Mouse (Mus musculus): ENCODE measurements around the gene Chac1. TPM values are rescaled to one million over a fixed set of nuclear protein-coding genes. Genes with fewer than 3 reads are reported as not detected.

The Chac1 gene
- polyA plus RNA-seq, 1 experiment from 2014 or later, result 2.0 TPM

DNA sequence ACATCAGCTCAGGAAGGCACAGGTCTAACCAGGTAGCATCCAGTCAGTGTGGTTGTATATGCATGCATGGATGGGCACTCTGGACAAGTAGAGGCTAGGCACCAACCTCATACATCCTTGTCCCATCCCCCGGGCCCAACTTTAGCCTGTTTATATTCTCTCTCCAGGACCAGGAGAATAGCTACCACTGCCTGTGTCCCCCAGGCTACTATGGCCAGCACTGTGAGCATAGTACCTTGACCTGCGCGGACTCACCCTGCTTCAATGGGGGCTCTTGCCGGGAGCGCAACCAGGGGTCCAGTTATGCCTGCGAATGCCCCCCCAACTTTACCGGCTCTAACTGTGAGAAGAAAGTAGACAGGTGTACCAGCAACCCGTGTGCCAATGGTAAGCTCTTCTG is 20.2 kb upstream of the Chac1 start:
- Histone ChIP-seq H3K36me3 (ENCODE audit: control insufficient read depth, insufficient read depth, low read length) (no peaks in the 10 kb centered on the region; the same call in 1 of the 2 replicates), H3K9ac (ENCODE audit: low read length) (no peak overlapping the region), H3K27ac (replicated peaks) (no peak overlapping the region), H3K4me1 (replicated peaks; ENCODE audit: control insufficient read depth, insufficient read depth) (no peaks in the 10 kb centered on the region), H3K4me3 (ENCODE audit: low read depth, low read length) (no peak overlapping the region), H3K27me3 (ENCODE audit: control insufficient read depth, insufficient read depth, low read length) (peaks cover 6% of the 10 kb centered on the region; the same call in 1 of the 2 replicates), H3K9me3 (ENCODE audit: control insufficient read depth, low read length) (no peaks in the 10 kb centered on the region), H3K4me2 (replicated peaks; ENCODE audit: low read depth) (no peak overlapping the region)
- TF ChIP-seq EP300 (optimal IDR thresholded peaks at IDR 0.05) (no peak), CTCF (IDR thresholded peaks at IDR 0.05; ENCODE audit: low read depth) (no peak)
- 91% methylated on average over 8 of the region's 8 CpGs for WGBS
- ATAC-seq (ENCODE audit: low FRiP score, low TSS enrichment), result no peak
- DNase-seq (ENCODE audit: low spot score), result no peak

DNA sequence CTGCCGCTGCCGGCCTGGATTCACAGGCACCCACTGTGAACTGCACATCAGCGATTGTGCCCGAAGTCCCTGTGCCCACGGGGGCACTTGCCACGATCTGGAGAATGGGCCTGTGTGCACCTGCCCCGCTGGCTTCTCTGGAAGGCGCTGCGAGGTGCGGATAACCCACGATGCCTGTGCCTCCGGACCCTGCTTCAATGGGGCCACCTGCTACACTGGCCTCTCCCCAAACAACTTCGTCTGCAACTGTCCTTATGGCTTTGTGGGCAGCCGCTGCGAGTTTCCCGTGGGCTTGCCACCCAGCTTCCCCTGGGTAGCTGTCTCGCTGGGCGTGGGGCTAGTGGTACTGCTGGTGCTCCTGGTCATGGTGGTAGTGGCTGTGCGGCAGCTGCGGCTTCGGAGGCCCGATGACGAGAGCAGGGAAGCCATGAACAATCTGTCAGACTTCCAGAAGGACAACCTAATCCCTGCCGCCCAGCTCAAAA is 18.8 kb upstream of the Chac1 start:
- no peak for ATAC-seq (ENCODE audit: low FRiP score, low TSS enrichment)
- TF ChIP-seq EP300 (optimal IDR thresholded peaks at IDR 0.05), result no peak
- TF ChIP-seq CTCF (IDR thresholded peaks at IDR 0.05; ENCODE audit: low read depth), result no peak
- Histone ChIP-seq H3K9ac (ENCODE audit: low read length) (no peak overlapping the region), H3K9me3 (ENCODE audit: control insufficient read depth, low read length) (no peaks in the 10 kb centered on the region), H3K4me3 (ENCODE audit: low read depth, low read length) (no peak overlapping the region), H3K36me3 (ENCODE audit: control insufficient read depth, insufficient read depth, low read length) (no peaks in the 10 kb centered on the region; the same call in 1 of the 2 replicates), H3K4me2 (replicated peaks; ENCODE audit: low read depth) (no peak overlapping the region), H3K27ac (replicated peaks) (no peak overlapping the region), H3K27me3 (ENCODE audit: control insufficient read depth, insufficient read depth, low read length) (peaks cover 2% of the 10 kb centered on the region; the same call in 1 of the 2 replicates), H3K4me1 (replicated peaks; ENCODE audit: control insufficient read depth, insufficient read depth) (no peaks in the 10 kb centered on the region)
- DNase-seq (ENCODE audit: low spot score), result no peak
- WGBS, result 72% methylated on average over 24 of the region's 24 CpGs

DNA sequence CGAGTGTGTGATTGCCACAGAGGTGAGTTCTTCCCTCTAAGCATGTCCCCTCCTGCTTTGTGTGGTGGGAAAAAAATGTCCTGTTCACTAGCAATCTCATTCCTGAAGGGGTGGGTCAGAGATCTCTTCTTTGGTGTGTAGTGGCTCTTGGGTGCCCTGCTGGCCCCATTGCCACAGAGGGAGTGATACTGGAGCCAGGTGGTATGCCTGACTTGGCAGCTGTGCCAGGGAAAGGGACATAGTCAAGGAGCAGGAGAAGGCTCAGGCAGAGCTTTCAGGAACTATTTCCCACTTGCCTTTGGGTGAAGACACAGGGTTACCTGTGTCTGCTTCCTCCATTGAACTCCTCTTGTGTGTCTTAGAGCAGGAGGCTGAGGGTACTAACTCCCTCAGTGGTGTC is 16.9 kb upstream of the Chac1 start:
- Histone ChIP-seq H3K9me3 (ENCODE audit: control insufficient read depth, low read length) (no peaks in the 10 kb centered on the region), H3K4me2 (replicated peaks; ENCODE audit: low read depth) (no peak overlapping the region), H3K36me3 (ENCODE audit: control insufficient read depth, insufficient read depth, low read length) (no peaks in the 10 kb centered on the region; the same call in 1 of the 2 replicates), H3K4me3 (ENCODE audit: low read depth, low read length) (no peak overlapping the region), H3K9ac (ENCODE audit: low read length) (no peak overlapping the region), H3K4me1 (replicated peaks; ENCODE audit: control insufficient read depth, insufficient read depth) (no peaks in the 10 kb centered on the region), H3K27ac (replicated peaks) (no peak overlapping the region), H3K27me3 (ENCODE audit: control insufficient read depth, insufficient read depth, low read length) (no peaks in the 10 kb centered on the region)
- ATAC-seq (ENCODE audit: low FRiP score, low TSS enrichment) (no peak), DNase-seq (ENCODE audit: low spot score) (no peak)
- TF ChIP-seq EP300 (optimal IDR thresholded peaks at IDR 0.05), result no peak
- no peak for TF ChIP-seq CTCF (IDR thresholded peaks at IDR 0.05; ENCODE audit: low read depth)
- WGBS, result 54% methylated on average over 1 of the region's 1 CpGs

DNA sequence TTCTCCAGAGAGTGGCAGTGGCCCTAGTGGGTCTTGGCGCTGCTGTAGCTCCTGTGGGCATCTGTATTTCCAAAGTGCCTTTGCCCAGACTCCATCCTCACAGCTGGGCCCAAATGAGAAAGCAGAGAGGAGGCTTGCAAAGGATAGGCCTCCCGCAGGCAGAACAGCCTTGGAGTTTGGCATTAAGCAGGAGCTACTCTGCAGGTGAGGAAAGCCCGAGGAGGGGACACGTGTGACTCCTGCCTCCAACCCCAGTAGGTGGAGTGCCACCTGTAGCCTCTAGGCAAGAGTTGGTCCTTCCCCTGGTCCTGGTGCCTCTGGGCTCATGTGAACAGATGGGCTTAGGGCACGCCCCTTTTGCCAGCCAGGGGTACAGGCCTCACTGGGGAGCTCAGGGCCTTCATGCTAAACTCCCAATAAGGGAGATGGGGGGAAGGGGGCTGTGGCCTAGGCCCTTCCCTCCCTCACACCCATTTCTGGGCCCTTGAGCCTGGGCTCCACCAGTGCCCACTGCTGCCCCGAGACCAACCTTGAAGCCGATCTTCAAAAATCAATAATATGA is 16.0 kb upstream of the Chac1 start:
- no peak overlapping the region for H3K4me2 ChIP-seq (replicated peaks; ENCODE audit: low read depth)
- WGBS, result 84% methylated on average over 7 of the region's 7 CpGs
- TF ChIP-seq CTCF (IDR thresholded peaks at IDR 0.05; ENCODE audit: low read depth) (no peak), EP300 (optimal IDR thresholded peaks at IDR 0.05) (no peak)

DNA sequence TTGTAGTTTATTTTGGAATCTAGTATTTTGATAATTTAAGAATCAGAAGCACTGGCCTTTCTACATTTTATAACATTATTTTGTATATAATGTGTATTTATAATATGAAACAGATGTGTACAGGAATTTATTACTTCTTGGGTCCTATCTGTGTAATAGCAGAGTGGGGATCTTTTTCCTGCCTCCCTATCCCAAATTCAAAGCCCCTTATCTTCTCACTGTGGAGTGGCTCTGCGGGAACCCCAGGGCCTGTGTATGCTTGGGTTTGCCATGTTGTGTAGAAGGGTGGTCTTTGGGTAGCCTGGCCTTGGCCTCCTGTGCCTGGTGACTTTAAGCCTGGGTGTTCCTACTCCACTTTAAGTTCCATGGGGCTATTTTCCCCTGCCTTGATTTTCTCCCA is 15.5 kb upstream of the Chac1 start:
- WGBS, result 96% methylated on average over 1 of the region's 1 CpGs
- Histone ChIP-seq H3K27ac (replicated peaks) (no peak overlapping the region), H3K9me3 (ENCODE audit: control insufficient read depth, low read length) (no peaks in the 10 kb centered on the region), H3K36me3 (ENCODE audit: control insufficient read depth, insufficient read depth, low read length) (no peaks in the 10 kb centered on the region; the same call in 1 of the 2 replicates), H3K27me3 (ENCODE audit: control insufficient read depth, insufficient read depth, low read length) (no peaks in the 10 kb centered on the region), H3K4me3 (ENCODE audit: low read depth, low read length) (no peak overlapping the region), H3K9ac (ENCODE audit: low read length) (no peak overlapping the region), H3K4me1 (replicated peaks; ENCODE audit: control insufficient read depth, insufficient read depth) (no peaks in the 10 kb centered on the region), H3K4me2 (replicated peaks; ENCODE audit: low read depth) (no peak overlapping the region)
- TF ChIP-seq CTCF (IDR thresholded peaks at IDR 0.05; ENCODE audit: low read depth), result no peak
- no peak for TF ChIP-seq EP300 (optimal IDR thresholded peaks at IDR 0.05)
- ATAC-seq (ENCODE audit: low FRiP score, low TSS enrichment) (no peak), DNase-seq (ENCODE audit: low spot score) (no peak)

More for the DNA sequence above, 16.0 kb upstream of the Chac1 start:
- Histone ChIP-seq H3K4me3 (ENCODE audit: low read depth, low read length) (no peak overlapping the region), H3K9ac (ENCODE audit: low read length) (no peak overlapping the region), H3K27ac (replicated peaks) (no peak overlapping the region), H3K36me3 (ENCODE audit: control insufficient read depth, insufficient read depth, low read length) (no peaks in the 10 kb centered on the region; the same call in 1 of the 2 replicates), H3K27me3 (ENCODE audit: control insufficient read depth, insufficient read depth, low read length) (no peaks in the 10 kb centered on the region), H3K9me3 (ENCODE audit: control insufficient read depth, low read length) (no peaks in the 10 kb centered on the region), H3K4me1 (replicated peaks; ENCODE audit: control insufficient read depth, insufficient read depth) (no peaks in the 10 kb centered on the region)
- DNase-seq (ENCODE audit: low spot score) (no peak), ATAC-seq (ENCODE audit: low FRiP score, low TSS enrichment) (no peak)

DNA sequence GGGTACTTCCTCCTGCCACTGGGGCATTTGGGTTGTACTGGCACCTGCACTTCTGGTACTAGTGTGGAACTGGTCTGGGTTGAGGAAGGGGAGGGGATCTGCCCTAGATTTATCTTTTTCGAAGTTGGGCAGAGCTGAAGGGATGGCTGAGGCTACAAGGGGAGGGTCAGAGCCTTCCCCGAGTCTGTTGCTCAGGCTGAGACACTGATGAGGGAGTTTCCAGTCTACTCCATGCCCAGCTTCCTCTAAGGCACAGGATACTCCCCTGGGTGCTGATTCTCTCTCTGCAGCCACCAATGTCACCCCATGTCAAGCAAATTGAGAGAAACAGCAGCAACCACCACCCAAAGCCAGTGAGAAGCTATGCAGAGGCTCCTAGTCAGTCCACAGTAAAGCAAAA is 15.0 kb upstream of the Chac1 start:
- no peak overlapping the region for H3K4me3 ChIP-seq (ENCODE audit: low read depth, low read length)
- no peak overlapping the region for H3K9ac ChIP-seq (ENCODE audit: low read length)
- no peaks in the 10 kb centered on the region; the same call in 1 of the 2 replicates for H3K36me3 ChIP-seq (ENCODE audit: control insufficient read depth, insufficient read depth, low read length)
- no peaks in the 10 kb centered on the region for H3K9me3 ChIP-seq (ENCODE audit: control insufficient read depth, low read length)
- no peaks in the 10 kb centered on the region for H3K27me3 ChIP-seq (ENCODE audit: control insufficient read depth, insufficient read depth, low read length)
- WGBS, result 63% methylated on average over 2 of the region's 2 CpGs
- no peak for TF ChIP-seq CTCF (IDR thresholded peaks at IDR 0.05; ENCODE audit: low read depth)
- ATAC-seq (ENCODE audit: low FRiP score, low TSS enrichment) (no peak), DNase-seq (ENCODE audit: low spot score) (no peak)
- no peak overlapping the region for H3K27ac ChIP-seq (replicated peaks)
- H3K4me1 ChIP-seq (replicated peaks; ENCODE audit: control insufficient read depth, insufficient read depth), result no peaks in the 10 kb centered on the region
- H3K4me2 ChIP-seq (replicated peaks; ENCODE audit: low read depth), result no peak overlapping the region
